Mouse (Mus musculus): ENCODE data around the gene Afm. TPM values are rescaled to one million over a fixed set of nuclear protein-coding genes. Genes with fewer than 3 reads are reported as not detected.

Gene Afm
- polyA plus RNA-seq, 1 experiment: 21.0 TPM

DNA sequence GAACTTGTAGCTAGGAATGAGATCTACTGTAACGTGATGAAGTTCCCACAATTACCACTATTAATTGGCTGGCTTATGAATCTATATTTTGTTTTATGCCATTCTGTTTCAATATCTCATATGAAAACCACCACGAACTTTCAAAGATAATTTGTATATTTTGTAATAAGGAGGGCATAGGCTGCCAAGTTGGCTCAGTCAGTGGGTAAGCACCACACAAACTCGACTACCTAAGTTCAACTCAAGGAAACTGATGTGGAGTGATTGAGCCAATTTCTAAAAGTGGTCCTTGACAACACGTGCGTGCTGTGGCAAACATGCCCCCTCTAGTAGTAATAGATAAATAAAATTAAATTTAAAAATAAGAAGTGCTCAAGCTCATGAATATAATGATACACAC is 17.0 kb upstream of the Afm start:
- Histone ChIP-seq H3K27ac (ENCODE audit: insufficient read depth, low read depth, low read length) (no peak overlapping the region), H3K27me3 (replicated peaks; ENCODE audit: control insufficient read depth, insufficient read depth, low read length) (no peaks in the 10 kb centered on the region), H3K36me3 (ENCODE audit: control insufficient read depth, insufficient read depth, low read length) (no peaks in the 10 kb centered on the region), H3K4me1 (ENCODE audit: control insufficient read depth, insufficient read depth, low read length) (no peaks in the 10 kb centered on the region), H3K4me3 (ENCODE audit: insufficient read depth, low read depth, low read length) (no peak overlapping the region)
- no peak for TF ChIP-seq POLR2A (IDR thresholded peaks at IDR 0.05; ENCODE audit: low read depth, low read length)
- no peak for TF ChIP-seq CTCF (conservative IDR thresholded peaks at IDR 0.05; ENCODE audit: insufficient read depth, insufficient read length, low read depth, low read length)
- WGBS: 90% methylated on average over 5 of the region's 5 CpGs
- no peak for DNase-seq

- H3K4me1 ChIP-seq (ENCODE audit: control insufficient read depth, insufficient read depth, low read length): no peaks in the 10 kb centered on the region
- H3K27ac ChIP-seq (ENCODE audit: insufficient read depth, low read depth, low read length): no peak overlapping the region
- no peak for DNase-seq
- no peak overlapping the region for H3K4me3 ChIP-seq (ENCODE audit: insufficient read depth, low read depth, low read length)
- TF ChIP-seq POLR2A (IDR thresholded peaks at IDR 0.05; ENCODE audit: low read depth, low read length): no peak
- no peak for TF ChIP-seq CTCF (conservative IDR thresholded peaks at IDR 0.05; ENCODE audit: insufficient read depth, insufficient read length, low read depth, low read length)
- H3K27me3 ChIP-seq (replicated peaks; ENCODE audit: control insufficient read depth, insufficient read depth, low read length): no peaks in the 10 kb centered on the region
- no peaks in the 10 kb centered on the region for H3K36me3 ChIP-seq (ENCODE audit: control insufficient read depth, insufficient read depth, low read length)
- 73% methylated on average over 11 of the region's 11 CpGs for WGBS
Observed at GRCm38 (mm10) chr5:90504742-90505141, 14.0 kb upstream of the Afm start.

DNA sequence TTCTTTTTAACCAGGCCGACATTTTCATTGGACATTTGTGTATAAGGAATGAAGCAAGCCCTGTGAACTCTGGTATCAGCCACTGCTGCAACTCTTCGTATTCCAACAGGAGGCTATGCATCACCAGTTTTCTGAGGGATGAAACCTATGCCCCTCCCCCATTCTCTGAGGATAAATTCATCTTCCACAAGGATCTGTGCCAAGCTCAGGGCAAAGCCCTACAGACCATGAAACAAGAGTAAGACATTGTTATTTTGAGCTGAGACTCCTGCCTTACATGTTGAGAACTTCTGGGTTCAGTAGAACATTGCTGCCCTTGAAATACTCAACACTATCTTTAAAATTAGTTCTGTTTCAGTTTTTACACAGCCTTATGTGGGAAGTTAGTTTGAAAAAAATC is 12.2 kb upstream of the Afm start:
- H3K27me3 ChIP-seq (replicated peaks; ENCODE audit: control insufficient read depth, insufficient read depth, low read length): no peaks in the 10 kb centered on the region
- WGBS: 48% methylated on average over 2 of the region's 2 CpGs
- TF ChIP-seq POLR2A (IDR thresholded peaks at IDR 0.05; ENCODE audit: low read depth, low read length) (no peak), CTCF (conservative IDR thresholded peaks at IDR 0.05; ENCODE audit: insufficient read depth, insufficient read length, low read depth, low read length) (no peak)
- no peaks in the 10 kb centered on the region for H3K36me3 ChIP-seq (ENCODE audit: control insufficient read depth, insufficient read depth, low read length)
- no peak overlapping the region for H3K27ac ChIP-seq (ENCODE audit: insufficient read depth, low read depth, low read length)
- H3K4me1 ChIP-seq (ENCODE audit: control insufficient read depth, insufficient read depth, low read length): no peaks in the 10 kb centered on the region
- DNase-seq: no peak
- no peak overlapping the region for H3K4me3 ChIP-seq (ENCODE audit: insufficient read depth, low read depth, low read length)

GRCm38 (mm10) chr5:90507411-90507949 is 11.3 kb upstream of the Afm start:
- Histone ChIP-seq H3K4me3 (ENCODE audit: insufficient read depth, low read depth, low read length) (no peak overlapping the region), H3K27ac (ENCODE audit: insufficient read depth, low read depth, low read length) (no peak overlapping the region), H3K36me3 (ENCODE audit: control insufficient read depth, insufficient read depth, low read length) (no peaks in the 10 kb centered on the region), H3K4me1 (ENCODE audit: control insufficient read depth, insufficient read depth, low read length) (no peaks in the 10 kb centered on the region; the same call in 1 of the 2 replicates), H3K27me3 (replicated peaks; ENCODE audit: control insufficient read depth, insufficient read depth, low read length) (no peaks in the 10 kb centered on the region)
- WGBS: 62% methylated on average over 13 of the region's 13 CpGs
- peak; percentile 39 for DNase-seq
- TF ChIP-seq CTCF (conservative IDR thresholded peaks at IDR 0.05; ENCODE audit: insufficient read depth, insufficient read length, low read depth, low read length): no peak
- no peak for TF ChIP-seq POLR2A (IDR thresholded peaks at IDR 0.05; ENCODE audit: low read depth, low read length)

DNA sequence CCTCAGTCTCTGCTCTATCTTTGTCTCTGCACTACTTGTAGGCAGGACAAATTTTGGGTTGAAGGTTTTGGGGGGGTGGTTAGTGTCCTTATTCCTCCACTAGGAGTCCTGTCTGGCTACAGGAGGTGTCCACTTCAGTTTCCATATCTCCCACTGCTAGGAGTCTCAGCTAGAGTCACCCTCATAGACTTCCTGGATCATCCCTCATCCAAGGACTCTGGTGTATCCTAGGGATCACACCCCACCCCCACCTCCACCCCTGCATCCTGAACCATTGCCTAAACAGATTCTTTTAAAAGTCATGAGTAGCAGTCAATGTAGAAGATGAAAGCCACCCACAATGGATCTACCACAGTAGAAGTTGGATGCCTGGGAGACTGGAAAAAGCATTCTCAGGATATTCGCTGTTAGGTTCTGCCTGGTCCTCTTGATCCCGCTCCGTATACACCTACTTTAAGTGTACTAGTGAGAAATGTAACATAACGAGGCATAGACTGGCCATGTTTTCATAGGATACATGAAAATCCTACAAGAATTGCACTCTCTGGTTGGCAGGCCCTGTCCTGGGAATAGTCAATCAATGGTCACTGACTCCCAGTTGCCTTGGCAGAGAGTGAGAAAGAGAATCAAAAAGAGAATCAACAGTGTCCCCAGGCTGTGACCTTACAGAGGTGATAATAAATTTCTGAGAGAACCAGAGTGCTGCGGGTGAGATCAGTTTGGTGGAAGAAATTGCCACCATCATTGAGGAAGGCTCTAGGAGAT is 8.7 kb upstream of the Afm start:
- TF ChIP-seq POLR2A (IDR thresholded peaks at IDR 0.05; ENCODE audit: low read depth, low read length) (no peak), CTCF (conservative IDR thresholded peaks at IDR 0.05; ENCODE audit: insufficient read depth, insufficient read length, low read depth, low read length) (no peak)
- H3K4me3 ChIP-seq (ENCODE audit: insufficient read depth, low read depth, low read length): no peak overlapping the region
- no peaks in the 10 kb centered on the region for H3K27me3 ChIP-seq (replicated peaks; ENCODE audit: control insufficient read depth, insufficient read depth, low read length)
- H3K36me3 ChIP-seq (ENCODE audit: control insufficient read depth, insufficient read depth, low read length): no peaks in the 10 kb centered on the region
- 89% methylated on average over 5 of the region's 5 CpGs for WGBS
- no peak overlapping the region for H3K27ac ChIP-seq (ENCODE audit: insufficient read depth, low read depth, low read length)
- no peaks in the 10 kb centered on the region; the same call in 1 of the 2 replicates for H3K4me1 ChIP-seq (ENCODE audit: control insufficient read depth, insufficient read depth, low read length)
- DNase-seq: no peak

GRCm38 (mm10) chr5:90512288-90512955 is 6.3 kb upstream of the Afm start:
- Histone ChIP-seq H3K27ac (ENCODE audit: insufficient read depth, low read depth, low read length) (no peak overlapping the region; the same call in 1 of the 2 replicates), H3K4me1 (ENCODE audit: control insufficient read depth, insufficient read depth, low read length) (no peaks in the 10 kb centered on the region; the same call in 1 of the 2 replicates), H3K36me3 (ENCODE audit: control insufficient read depth, insufficient read depth, low read length) (no peaks in the 10 kb centered on the region), H3K4me3 (ENCODE audit: insufficient read depth, low read depth, low read length) (no peak overlapping the region), H3K27me3 (replicated peaks; ENCODE audit: control insufficient read depth, insufficient read depth, low read length) (no peaks in the 10 kb centered on the region)
- WGBS: 56% methylated on average over 6 of the region's 6 CpGs
- peak; percentile 80 for DNase-seq
- no peak for TF ChIP-seq POLR2A (IDR thresholded peaks at IDR 0.05; ENCODE audit: low read depth, low read length)
- no peak for TF ChIP-seq CTCF (conservative IDR thresholded peaks at IDR 0.05; ENCODE audit: insufficient read depth, insufficient read length, low read depth, low read length)

GRCm38 (mm10) chr5:90515561-90515960 is 3.2 kb upstream of the Afm start:
- H3K36me3 ChIP-seq (ENCODE audit: control insufficient read depth, insufficient read depth, low read length): no peaks in the 10 kb centered on the region
- H3K4me3 ChIP-seq (ENCODE audit: insufficient read depth, low read depth, low read length): no peak overlapping the region
- no peak overlapping the region for H3K27ac ChIP-seq (ENCODE audit: insufficient read depth, low read depth, low read length)
- WGBS: 84% methylated on average over 6 of the region's 6 CpGs
- TF ChIP-seq POLR2A (IDR thresholded peaks at IDR 0.05; ENCODE audit: low read depth, low read length): no peak
- no peaks in the 10 kb centered on the region for H3K27me3 ChIP-seq (replicated peaks; ENCODE audit: control insufficient read depth, insufficient read depth, low read length)
- peaks cover 9% of the 10 kb centered on the region; the same call in 1 of the 2 replicates for H3K4me1 ChIP-seq (ENCODE audit: control insufficient read depth, insufficient read depth, low read length)
- DNase-seq: no peak

Measured in kidney, adult 2 months (tissue).